Mouse (Mus musculus) Muller cell, postnatal 12 days (primary cell): Measurements from ENCODE around the gene Rsf1.
A peak's percentile ranks its signal among the peaks of the same experiment; 100 is the strongest.

Experiments
- DNase-seq: peaks from one replicate; pipeline ENCODE4 v3.0.0-alpha.2; 2015; ENCODE audit errors: inconsistent ontology term

Rsf1 gene

DNA sequence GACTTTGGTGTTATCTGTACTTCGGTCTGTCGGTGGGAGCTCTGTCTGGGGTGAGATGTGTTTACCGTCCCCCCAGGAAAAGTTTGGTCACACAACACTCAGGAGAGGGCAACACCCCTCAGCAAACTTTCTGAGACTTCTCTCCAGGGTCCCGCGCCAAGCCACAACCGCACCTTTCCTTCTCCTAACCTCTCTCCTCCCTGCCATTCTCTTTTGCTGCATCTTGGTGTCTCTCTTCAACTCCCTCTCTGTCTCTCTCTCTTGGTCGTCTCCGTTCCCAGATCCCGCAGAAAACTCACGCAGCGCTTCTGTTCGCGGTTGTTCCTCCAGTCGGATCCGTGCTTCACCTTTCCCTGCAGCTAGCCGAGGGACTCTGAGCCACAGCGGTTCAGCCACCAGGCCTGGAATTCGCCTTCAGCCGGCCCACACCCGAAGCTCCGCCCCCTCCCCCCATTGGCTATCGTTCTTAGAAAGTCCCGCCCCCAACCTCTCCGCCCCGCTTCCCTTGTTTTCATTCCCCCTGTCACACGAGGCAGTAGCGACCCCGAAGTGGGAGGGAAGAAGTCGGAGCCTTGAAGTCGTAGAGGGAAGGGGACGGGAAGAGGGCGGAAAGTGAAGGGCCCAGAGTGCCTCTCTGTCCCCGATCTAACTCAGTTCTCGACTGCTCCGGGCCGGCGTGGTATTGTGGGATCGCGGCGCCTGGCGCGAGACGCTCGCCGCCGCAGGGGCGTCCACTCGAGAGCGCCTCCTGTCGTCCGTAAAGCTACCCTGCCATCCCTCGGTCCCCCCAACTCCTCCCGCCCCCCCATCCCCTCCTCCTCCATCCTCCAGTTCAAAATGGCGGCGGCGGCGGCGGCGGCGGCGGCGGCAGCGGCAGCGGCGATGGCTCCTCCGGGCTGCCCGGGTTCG is at the start of gene Rsf1, which contains the start of gene Aamdc:
TSS of gene Rsf1 (plus strand) at position 823 of the 909 bp plus-strand sequence.
TSS of gene Aamdc (minus strand) at position 431 of the 909 bp plus-strand sequence.
- DNase-seq, result peak; percentile 100

DNA sequence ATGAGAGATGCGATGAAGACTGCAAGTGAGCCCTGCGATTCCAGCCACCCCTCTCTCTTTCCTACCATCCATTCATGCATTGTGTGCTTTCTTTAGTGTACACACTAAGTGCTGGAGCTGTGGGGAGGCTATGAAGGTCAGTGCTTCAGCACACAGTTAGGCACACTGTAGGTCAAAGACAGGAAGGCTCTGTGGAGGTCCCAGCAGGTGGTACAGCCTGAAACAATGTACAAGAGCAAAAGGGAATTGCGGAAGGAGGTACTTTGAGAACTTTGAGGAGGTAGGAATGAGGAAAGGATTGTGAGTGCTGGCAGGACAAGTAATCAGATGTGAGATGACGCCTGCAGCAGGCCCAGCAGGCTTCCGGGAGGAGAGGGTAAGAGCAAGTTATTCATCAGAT is 44.2 kb upstream of the Rsf1 start:
- DNase-seq, result no peak

GRCm38 (mm10) chr7:97536571-97536970 is 43.1 kb upstream of the Rsf1 start:
- no peak for DNase-seq

DNA sequence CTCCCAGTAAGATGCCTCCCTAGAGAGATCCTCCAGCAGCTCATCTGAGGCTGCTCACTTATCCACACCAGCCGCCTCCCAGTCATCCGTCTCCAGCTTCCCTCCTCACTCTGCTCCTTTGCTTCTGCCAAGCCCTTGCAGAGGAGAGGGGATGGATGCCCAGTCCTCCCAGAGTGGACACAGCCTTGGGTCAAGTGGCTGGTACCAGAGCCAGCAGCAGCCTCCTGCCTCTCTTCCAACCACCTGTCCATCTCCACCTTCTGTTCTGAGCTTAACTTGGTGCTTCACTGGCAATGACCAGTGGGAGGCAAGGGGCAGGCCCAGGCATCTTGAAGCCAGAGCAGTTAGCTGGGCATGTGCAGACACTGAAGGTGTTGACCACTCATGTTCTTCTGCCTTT is 33.2 kb upstream of the Rsf1 start:
- DNase-seq, result no peak

DNA sequence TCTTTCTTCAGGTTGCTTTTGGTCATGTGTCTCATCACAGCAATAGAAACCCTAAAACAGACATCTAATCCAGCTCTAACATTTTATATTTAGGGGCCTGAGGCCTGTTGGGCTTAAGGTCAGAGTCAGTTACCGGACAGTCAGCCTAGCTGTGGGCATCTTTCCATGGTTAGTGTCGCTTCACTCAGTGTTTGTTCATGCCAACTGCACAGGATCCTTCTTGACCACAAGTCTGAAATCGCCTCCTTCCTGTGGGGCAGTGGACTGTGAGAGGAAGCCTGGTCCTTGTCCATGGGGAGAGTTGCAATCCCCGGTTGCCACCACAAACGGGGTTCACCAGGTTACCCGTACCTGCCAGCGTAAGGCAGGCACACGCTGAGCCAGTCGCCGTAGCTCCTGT is 30.4 kb upstream of the Rsf1 start:
- DNase-seq, result no peak

- no peak for DNase-seq
Measured at GRCm38 (mm10) chr7:97550673-97551072, 29.0 kb upstream of the Rsf1 start.

- DNase-seq, result no peak
Measured at GRCm38 (mm10) chr7:97563576-97563975, 16.1 kb upstream of the Rsf1 start.

DNA sequence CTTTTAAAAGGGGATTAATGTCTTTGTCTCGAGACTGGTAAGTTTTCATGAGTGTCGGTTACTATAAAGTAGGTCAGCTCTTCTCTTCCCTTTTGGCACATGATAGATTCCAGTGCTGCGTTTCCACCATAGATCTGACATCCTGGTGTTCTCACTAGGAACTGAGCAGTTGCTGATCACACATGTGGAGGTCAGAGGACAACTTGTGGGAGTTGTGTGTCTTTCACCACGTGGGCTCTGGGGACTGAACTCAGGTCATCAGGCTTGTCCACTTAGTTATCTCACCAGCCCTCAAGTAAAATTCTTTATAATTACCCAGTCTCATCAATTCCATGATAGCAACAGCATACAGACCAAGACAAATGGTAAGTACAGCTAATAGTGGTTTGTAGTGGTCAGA is 10.3 kb upstream of the Rsf1 start:
- no peak for DNase-seq

- DNase-seq, result no peak
Measured at GRCm38 (mm10) chr7:97570389-97570788, 9.3 kb upstream of the Rsf1 start.

GRCm38 (mm10) chr7:97578361-97579066 is 1.2 kb upstream of the Rsf1 start:
- DNase-seq, result peak; percentile 63

DNA sequence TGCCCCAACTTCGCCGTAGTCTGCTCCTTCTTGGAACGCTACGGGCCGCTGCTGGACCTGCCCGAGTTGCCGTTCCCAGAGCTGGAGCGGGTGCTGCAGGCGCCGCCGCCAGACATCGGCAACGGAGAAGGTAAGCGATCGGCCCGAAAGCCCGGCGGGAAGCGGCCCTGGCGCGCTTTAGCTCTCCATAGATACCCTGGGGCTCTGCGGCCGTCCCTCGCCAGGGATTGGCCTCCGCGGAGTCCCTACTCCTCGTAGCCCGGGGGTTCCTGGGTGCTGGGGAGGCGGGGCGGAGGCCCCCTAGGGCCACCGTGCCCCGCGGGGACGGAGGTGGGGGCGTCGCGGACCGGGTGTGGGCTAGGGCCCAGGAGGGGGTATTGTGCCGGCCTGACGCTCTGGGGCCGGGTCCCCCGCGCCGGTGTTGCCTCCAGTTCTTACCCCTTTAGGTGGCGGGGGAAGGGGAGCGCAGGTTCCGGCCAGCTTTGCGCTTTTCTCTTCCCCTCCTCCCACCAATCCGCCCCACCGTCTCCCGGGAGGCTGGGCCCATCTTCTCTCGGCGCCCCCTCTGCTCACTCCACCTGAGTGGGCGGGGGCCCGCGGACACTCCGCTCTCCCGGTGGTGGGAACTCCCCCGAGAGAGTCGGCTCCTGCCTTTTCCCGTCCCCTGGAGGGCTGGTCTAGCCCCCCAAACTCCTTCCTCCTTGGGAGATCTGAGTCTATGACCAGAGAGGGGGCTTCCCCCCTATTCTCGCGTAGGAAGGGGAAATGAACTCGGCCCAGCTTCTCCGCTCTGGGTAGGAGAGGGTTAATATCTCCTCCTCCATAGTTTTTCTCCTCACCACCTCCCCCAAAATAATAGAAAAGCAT is 520 bp downstream of the Rsf1 start:
- peak; percentile 67 for DNase-seq

GRCm38 (mm10) chr7:97580843-97581214 is 1.1 kb downstream of the Rsf1 start:
- peak; percentile 88 for DNase-seq

DNA sequence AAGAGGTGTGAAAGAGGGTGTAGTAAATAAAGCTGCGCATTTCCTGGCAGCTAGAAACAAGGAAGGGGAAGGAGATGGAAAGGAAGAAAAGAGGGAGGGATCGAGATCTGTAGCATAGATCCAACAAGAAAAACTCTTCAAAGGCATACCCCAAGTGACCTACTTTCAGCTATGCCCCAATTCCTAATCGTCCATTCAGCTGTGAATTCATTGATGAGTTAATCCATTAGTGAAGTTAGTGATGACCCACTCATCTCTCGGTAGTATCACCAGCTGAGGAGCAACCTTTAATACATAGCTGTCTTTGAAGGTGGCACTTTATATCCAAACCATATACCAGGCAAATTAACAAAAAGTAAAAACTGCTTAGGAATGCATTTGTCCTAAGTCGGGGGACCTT is 8.8 kb downstream of the Rsf1 start:
- peak; percentile 51 for DNase-seq

DNA sequence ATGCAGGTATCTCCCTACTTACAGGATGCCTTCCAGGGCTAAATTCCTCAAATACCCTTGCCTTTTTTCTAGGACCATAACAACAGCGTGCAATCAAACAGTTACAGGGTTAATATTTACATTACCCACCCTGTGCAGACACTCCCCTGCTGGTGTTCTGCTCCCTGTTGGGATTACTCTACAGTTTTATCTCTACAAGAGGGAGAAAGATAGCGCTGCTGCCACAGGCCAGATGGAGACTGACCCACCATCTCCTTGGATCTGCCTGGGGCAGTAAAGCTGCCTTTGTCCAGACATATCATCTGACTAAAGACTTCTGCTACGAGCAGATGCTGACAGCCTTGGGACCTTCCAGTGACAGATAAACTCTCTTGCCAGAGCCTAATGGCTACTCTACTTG is 10.8 kb downstream of the Rsf1 start:
- DNase-seq, result no peak

GRCm38 (mm10) chr7:97591336-97591735 is 11.6 kb downstream of the Rsf1 start:
- no peak for DNase-seq

DNA sequence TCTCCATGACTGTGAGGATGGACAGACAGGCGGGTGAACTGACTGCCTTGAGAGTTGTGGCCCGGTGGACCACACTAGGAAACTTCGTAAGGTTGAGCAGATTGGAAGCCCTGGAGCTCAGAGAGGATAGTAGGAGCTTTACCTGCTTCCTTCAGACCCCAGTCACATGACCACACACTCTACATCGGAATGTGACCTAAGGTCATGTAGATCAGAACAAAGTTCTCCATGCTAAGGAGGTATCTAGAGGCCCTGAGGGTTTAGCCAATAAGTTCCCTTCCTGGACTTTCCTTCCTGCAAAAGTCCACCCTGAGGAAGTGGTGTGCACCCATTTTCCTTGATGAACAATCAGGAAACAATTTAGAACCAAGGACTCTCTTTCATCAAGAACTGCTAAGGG is 12.7 kb downstream of the Rsf1 start:
- no peak for DNase-seq

GRCm38 (mm10) chr7:97593535-97593934 is 13.8 kb downstream of the Rsf1 start:
- no peak for DNase-seq

GRCm38 (mm10) chr7:97598548-97598947 is 18.9 kb downstream of the Rsf1 start:
- DNase-seq, result no peak

GRCm38 (mm10) chr7:97621346-97621745 is 41.7 kb downstream of the Rsf1 start:
- DNase-seq, result no peak

- no peak for DNase-seq
Measured at GRCm38 (mm10) chr7:97622676-97623075, 43.0 kb downstream of the Rsf1 start.

DNA sequence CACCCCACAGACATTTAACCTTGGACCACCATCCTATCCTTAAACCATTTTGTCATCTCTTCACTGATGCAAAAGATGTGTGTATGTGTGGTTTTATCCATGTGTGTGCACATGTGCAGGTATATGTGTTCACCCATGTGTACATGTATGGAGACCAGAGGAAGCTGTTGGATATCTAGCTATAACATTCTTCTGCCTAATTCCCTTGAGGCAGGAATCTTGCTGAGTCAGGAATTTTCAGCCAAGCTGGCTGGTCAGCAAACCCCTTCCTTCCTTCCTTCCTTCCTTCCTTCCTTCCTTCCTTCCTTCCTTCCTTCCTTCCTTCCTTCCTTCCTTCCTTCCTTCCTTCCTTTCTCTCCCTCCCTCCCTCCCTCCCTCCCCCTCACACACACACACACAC is 43.7 kb downstream of the Rsf1 start:
- no peak for DNase-seq

GRCm38 (mm10) chr7:97629351-97629750 is 49.7 kb downstream of the Rsf1 start:
- no peak for DNase-seq
